Mouse (Mus musculus) forebrain, embryonic 15.5 days (tissue): ENCODE results near the gene Npy. TPM values are rescaled to one million over a fixed set of nuclear protein-coding genes. Genes with fewer than 3 reads are reported as not detected.

Experiments used
- ATAC-seq: fragments of 200-750 bp; cut with Nextera tagmentation; replicated peaks from 2 replicates; pipeline ENCODE4 v1.8.0; 2017; ENCODE audit warnings: mild to moderate bottlenecking, moderate TSS enrichment, moderate library complexity
- H3K27ac ChIP-seq: fragments of 300-500 bp; sonication (generic); replicated peaks from 2 replicates; pipeline ENCODE4 v1.5.1; 2015; ENCODE audit warnings: mild to moderate bottlenecking, inconsistent platforms
- H3K27me3 ChIP-seq: fragments of 300-500 bp; sonication (generic); 2 replicates; pipeline ENCODE4 v1.6.1; 2015; ENCODE audit warnings: inconsistent platforms
- H3K36me3 ChIP-seq: fragments of 300-500 bp; sonication (generic); 2 replicates; pipeline ENCODE4 v1.6.1; 2015; ENCODE audit warnings: mild to moderate bottlenecking, inconsistent platforms
- H3K4me1 ChIP-seq: fragments of 300-500 bp; sonication (generic); 2 replicates; pipeline ENCODE4 v1.6.1; 2015; ENCODE audit warnings: inconsistent platforms
- H3K4me2 ChIP-seq: fragments of 300-500 bp; sonication (generic); replicated peaks from 2 replicates; pipeline ENCODE4 v1.6.1; 2015; ENCODE audit warnings: mild to moderate bottlenecking, inconsistent platforms
- H3K4me3 ChIP-seq: fragments of 300-500 bp; sonication (generic); 2 replicates; pipeline ENCODE4 v1.5.1; 2015; ENCODE audit warnings: mild to moderate bottlenecking, inconsistent platforms
- H3K9ac ChIP-seq: fragments of 300-500 bp; sonication (generic); replicated peaks from 2 replicates; pipeline ENCODE4 v1.6.1; 2015; ENCODE audit warnings: mild to moderate bottlenecking, inconsistent platforms
- H3K9me3 ChIP-seq: fragments of 300-500 bp; sonication (generic); 2 replicates; pipeline ENCODE4 v1.6.1; 2016; ENCODE audit warnings: inconsistent platforms
- WGBS: fragments of 180-500 bp; shearing (Covaris S2); methylation state at CpG from one replicate; pipeline ENCODE4 v1.1.7; 2015; ENCODE audit warnings: mixed read lengths; 5-methylcytosine and 5-hydroxymethylcytosine counted together
- polyA plus RNA-seq: library from polyadenylated mRNA; unstranded; fragments of >200 nt; fragmentation: Nextera tagmentation; extraction: Ambion mirVana; gene quantifications from 2 replicates; pipeline ENCODE4 v1.2.1, GENCODE M21; 2015

The Npy gene
- polyA plus RNA-seq, 1 experiment from 2014 or later = 127 TPM

DNA sequence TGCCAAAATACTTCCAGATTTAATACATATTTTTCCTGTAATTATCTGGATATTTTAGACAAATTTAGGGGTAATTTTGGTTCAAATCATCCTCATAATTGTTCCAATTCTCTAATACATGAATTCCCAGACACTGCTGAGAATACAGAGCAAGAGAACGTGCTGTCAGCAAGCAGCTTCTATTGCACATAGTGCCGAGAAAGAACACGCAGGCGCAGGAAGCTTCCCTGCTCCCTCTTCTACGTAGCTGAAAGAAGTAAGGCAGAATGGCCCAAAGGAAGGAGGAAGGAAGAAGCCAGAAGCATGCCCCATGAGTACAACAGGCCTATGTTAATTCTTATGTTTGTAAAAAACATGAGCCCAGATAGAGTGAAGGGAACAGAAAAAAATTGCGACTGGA is 4.9 kb upstream of the Npy start:
- H3K27me3 ChIP-seq = peaks cover 20% of the 10 kb centered on the region
- H3K9ac ChIP-seq = no peak overlapping the region
- ATAC-seq = no peak
- 76% methylated on average over 6 of the region's 6 CpGs for WGBS
- H3K4me3 ChIP-seq = no peak overlapping the region
- H3K4me2 ChIP-seq = no peak overlapping the region
- H3K9me3 ChIP-seq = no peaks in the 10 kb centered on the region
- no peaks in the 10 kb centered on the region for H3K36me3 ChIP-seq
- peaks cover 10% of the 10 kb centered on the region for H3K4me1 ChIP-seq
- H3K27ac ChIP-seq = no peak overlapping the region

DNA sequence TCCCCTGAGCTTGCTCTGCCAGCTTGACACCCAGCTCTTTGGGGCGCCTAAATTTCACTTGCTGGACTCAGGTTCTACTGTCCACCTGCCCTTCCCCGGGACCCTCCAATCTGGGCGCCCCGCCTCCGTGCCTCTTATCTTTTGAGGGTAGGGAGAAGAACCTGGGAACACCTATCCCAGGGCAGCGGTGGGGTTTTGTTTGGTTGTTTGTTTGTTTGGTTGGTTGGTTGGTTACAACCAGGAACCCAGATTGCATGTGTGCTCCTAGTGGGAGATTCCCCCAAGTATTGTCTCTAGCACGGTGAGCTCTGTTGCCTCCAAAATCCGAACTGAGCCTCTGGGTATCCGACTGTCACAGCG is 341 bp downstream of the Npy start:
- 2% methylated on average over 10 of the region's 10 CpGs for WGBS
- peak overlapping the region; percentile 46 for H3K4me3 ChIP-seq
- peaks cover 40% of the 10 kb centered on the region for H3K27me3 ChIP-seq
- H3K4me2 ChIP-seq = peak overlapping the region; percentile 87
- H3K36me3 ChIP-seq = no peaks in the 10 kb centered on the region
- no peaks in the 10 kb centered on the region for H3K9me3 ChIP-seq
- ATAC-seq = peak; percentile 5; the same call in 1 of the 2 replicates
- H3K9ac ChIP-seq = peak overlapping the region; percentile 50
- peaks cover 14% of the 10 kb centered on the region for H3K4me1 ChIP-seq
- H3K27ac ChIP-seq = no peak overlapping the region

DNA sequence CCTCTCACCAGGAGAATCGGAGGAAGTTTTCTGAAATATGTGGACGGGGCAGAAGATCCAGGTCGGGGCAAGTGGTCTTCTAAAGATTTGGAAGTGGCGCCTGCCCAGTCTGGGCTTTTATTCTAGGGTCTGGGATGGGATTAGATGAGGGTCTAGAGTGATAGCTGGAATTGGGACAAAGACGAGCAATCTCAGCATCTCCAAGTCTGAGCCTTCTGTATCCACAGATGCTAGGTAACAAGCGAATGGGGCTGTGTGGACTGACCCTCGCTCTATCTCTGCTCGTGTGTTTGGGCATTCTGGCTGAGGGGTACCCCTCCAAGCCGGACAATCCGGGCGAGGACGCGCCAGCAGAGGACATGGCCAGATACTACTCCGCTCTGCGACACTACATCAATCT is 861 bp downstream of the Npy start:
- H3K9me3 ChIP-seq = no peaks in the 10 kb centered on the region
- peak overlapping the region; percentile 46 for H3K4me3 ChIP-seq
- no peak overlapping the region for H3K27ac ChIP-seq
- peaks cover 40% of the 10 kb centered on the region for H3K27me3 ChIP-seq
- H3K36me3 ChIP-seq = no peaks in the 10 kb centered on the region
- H3K4me2 ChIP-seq = no peak overlapping the region
- 5% methylated on average over 15 of the region's 15 CpGs for WGBS
- peaks cover 15% of the 10 kb centered on the region for H3K4me1 ChIP-seq
- no peak for ATAC-seq
- no peak overlapping the region for H3K9ac ChIP-seq

DNA sequence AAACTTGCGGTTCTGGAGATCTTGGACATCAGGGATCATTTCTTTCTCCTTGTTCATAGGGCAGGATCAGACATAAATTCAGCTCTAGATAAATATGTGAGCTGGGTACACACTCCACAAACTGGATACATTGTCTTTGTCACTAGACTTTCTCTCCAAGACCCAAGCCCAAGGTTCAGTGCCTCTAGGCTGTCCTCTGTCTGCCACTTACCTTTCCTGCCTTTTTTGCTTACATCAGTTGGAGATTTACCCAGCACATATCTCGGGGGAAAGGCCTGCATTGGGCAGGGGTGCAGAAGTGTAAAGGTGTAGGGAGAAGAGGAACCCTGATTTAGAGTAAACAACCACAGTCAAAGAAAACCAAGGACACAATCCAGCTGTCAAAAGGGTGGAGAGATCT is 1.3 kb downstream of the Npy start:
- ATAC-seq = no peak
- 26% methylated on average over 2 of the region's 2 CpGs for WGBS
- Histone ChIP-seq H3K4me2 (no peak overlapping the region), H3K4me1 (peaks cover 19% of the 10 kb centered on the region), H3K27ac (no peak overlapping the region), H3K4me3 (peak overlapping the region; percentile 46), H3K27me3 (peaks cover 40% of the 10 kb centered on the region), H3K36me3 (no peaks in the 10 kb centered on the region), H3K9me3 (no peaks in the 10 kb centered on the region), H3K9ac (no peak overlapping the region)

DNA sequence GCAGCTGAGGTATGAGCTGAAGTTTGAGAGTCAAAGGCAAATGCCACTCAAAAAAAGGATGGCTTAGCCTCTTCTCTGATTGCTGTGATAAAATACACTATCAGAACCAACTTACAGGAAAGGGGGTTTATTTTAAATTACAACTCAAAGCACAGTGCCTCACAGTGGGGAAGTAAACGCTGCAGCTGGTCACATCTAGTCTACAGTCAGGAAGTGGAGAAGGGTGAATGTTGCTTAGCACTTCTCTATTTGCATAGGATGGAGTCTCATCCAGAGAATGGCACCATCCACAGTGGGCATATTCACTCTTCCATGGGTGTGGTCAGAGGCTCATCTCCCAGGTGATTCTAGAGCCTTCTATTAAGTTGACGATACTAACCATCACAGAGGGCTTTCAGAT is 9.1 kb downstream of the Npy start:
- Histone ChIP-seq H3K9ac (no peak overlapping the region), H3K27ac (no peak overlapping the region), H3K4me2 (no peak overlapping the region), H3K4me1 (peaks cover 8% of the 10 kb centered on the region; the same call in 1 of the 2 replicates), H3K4me3 (no peak overlapping the region), H3K27me3 (no peaks in the 10 kb centered on the region), H3K9me3 (no peaks in the 10 kb centered on the region), H3K36me3 (no peaks in the 10 kb centered on the region)
- no peak for ATAC-seq
- 81% methylated on average over 2 of the region's 2 CpGs for WGBS

- Histone ChIP-seq H3K4me1 (no peaks in the 10 kb centered on the region), H3K9me3 (no peaks in the 10 kb centered on the region), H3K4me3 (no peak overlapping the region), H3K27ac (no peak overlapping the region), H3K4me2 (no peak overlapping the region), H3K27me3 (no peaks in the 10 kb centered on the region), H3K36me3 (no peaks in the 10 kb centered on the region), H3K9ac (no peak overlapping the region)
- WGBS = 70% methylated on average over 2 of the region's 2 CpGs
- ATAC-seq = no peak
Observed at GRCm38 (mm10) chr6:49856830-49857229, 34.3 kb downstream of the Npy start.

GRCm38 (mm10) chr6:49867571-49867970 is 45.1 kb downstream of the Npy start:
- Histone ChIP-seq H3K27me3 (no peaks in the 10 kb centered on the region), H3K4me2 (no peak overlapping the region), H3K4me3 (no peak overlapping the region), H3K9me3 (no peaks in the 10 kb centered on the region), H3K4me1 (no peaks in the 10 kb centered on the region), H3K36me3 (no peaks in the 10 kb centered on the region), H3K9ac (no peak overlapping the region), H3K27ac (no peak overlapping the region)
- WGBS = 78% methylated on average over 6 of the region's 6 CpGs
- no peak for ATAC-seq

- Histone ChIP-seq H3K9me3 (no peaks in the 10 kb centered on the region), H3K27ac (no peak overlapping the region), H3K9ac (no peak overlapping the region), H3K4me2 (no peak overlapping the region), H3K27me3 (no peaks in the 10 kb centered on the region), H3K4me3 (no peak overlapping the region), H3K36me3 (no peaks in the 10 kb centered on the region), H3K4me1 (peaks cover 4% of the 10 kb centered on the region; the same call in 1 of the 2 replicates)
- WGBS = 94% methylated on average over 6 of the region's 6 CpGs
- no peak for ATAC-seq
Observed at GRCm38 (mm10) chr6:49871071-49871470, 48.6 kb downstream of the Npy start.

- no peaks in the 10 kb centered on the region for H3K36me3 ChIP-seq
- no peaks in the 10 kb centered on the region for H3K27me3 ChIP-seq
- H3K9ac ChIP-seq = no peak overlapping the region
- H3K4me3 ChIP-seq = no peak overlapping the region
- H3K27ac ChIP-seq = no peak overlapping the region
- no peak for ATAC-seq
- H3K4me1 ChIP-seq = peaks cover 4% of the 10 kb centered on the region; the same call in 1 of the 2 replicates
- H3K4me2 ChIP-seq = no peak overlapping the region
- WGBS = 95% methylated on average over 1 of the region's 1 CpGs
- H3K9me3 ChIP-seq = no peaks in the 10 kb centered on the region
Observed at GRCm38 (mm10) chr6:49873556-49873955, 51.0 kb downstream of the Npy start.

- H3K9me3 ChIP-seq = no peaks in the 10 kb centered on the region
- H3K9ac ChIP-seq = no peak overlapping the region
- peaks cover 4% of the 10 kb centered on the region; the same call in 1 of the 2 replicates for H3K4me1 ChIP-seq
- H3K27me3 ChIP-seq = no peaks in the 10 kb centered on the region
- ATAC-seq = 0 out of 2 replicates have a peak, but pooled peaks have one; percentile 43
- H3K36me3 ChIP-seq = no peaks in the 10 kb centered on the region
- WGBS = 9% methylated on average over 2 of the region's 2 CpGs
- no peak overlapping the region for H3K27ac ChIP-seq
- no peak overlapping the region for H3K4me3 ChIP-seq
- H3K4me2 ChIP-seq = no peak overlapping the region
Observed at GRCm38 (mm10) chr6:49875160-49875559, 52.6 kb downstream of the Npy start.

- Histone ChIP-seq H3K9me3 (no peaks in the 10 kb centered on the region), H3K4me3 (no peak overlapping the region), H3K27me3 (no peaks in the 10 kb centered on the region), H3K4me2 (no peak overlapping the region), H3K36me3 (no peaks in the 10 kb centered on the region), H3K4me1 (peaks cover 4% of the 10 kb centered on the region; the same call in 1 of the 2 replicates), H3K9ac (no peak overlapping the region), H3K27ac (no peak overlapping the region)
- no peak for ATAC-seq
- WGBS = 54% methylated on average over 6 of the region's 6 CpGs
Observed at GRCm38 (mm10) chr6:49875791-49876190, 53.3 kb downstream of the Npy start.
